Mouse (Mus musculus) adipose tissue, adult 10 weeks (tissue): ENCODE results near the gene Psmd7. TPM values are rescaled to one million over a fixed set of nuclear protein-coding genes. Genes with fewer than 3 reads are reported as not detected.

ENCODE experiments used
- polyA plus RNA-seq: library from polyadenylated mRNA; stranded (reverse); fragments of 350-450 nt; fragmentation: Illumina TruSeq; extraction: RNeasy Lipid Tissue Mini Kit (QIAGEN cat#74804); gene quantifications from one replicate; pipeline ENCODE4 v1.2.3, GENCODE M21; 2014; ENCODE audit warnings: low read depth, low replicate concordance

Gene Psmd7
- 83.9 TPM for polyA plus RNA-seq

GRCm38 (mm10) chr8:107587995-107588780 lies at the start of gene Psmd7:
Gene Psmd7, minus strand, starts transcription at chr8:107588464.

Other genes starting within 250 kb of the Psmd7 start
- gene Nqo1, start 185.3 kb downstream of the Psmd7 start, polyA plus RNA-seq = 31.6 TPM
- gene Nob1, start 163.4 kb downstream of the Psmd7 start, polyA plus RNA-seq = 20.2 TPM
- 22.6 TPM for gene Wwp2, start 152.1 kb downstream of the Psmd7 start, polyA plus RNA-seq